Mouse (Mus musculus) forebrain, embryonic 16.5 days (tissue): ENCODE results near the gene 1110059E24Rik. TPM values are rescaled to one million over a fixed set of nuclear protein-coding genes. Genes with fewer than 3 reads are reported as not detected.

Experiments used
- ATAC-seq: fragments of 200-750 bp; cut with Nextera tagmentation; 2 replicates; pipeline ENCODE4 v1.8.0; 2017; ENCODE audit warnings: mild to moderate bottlenecking, moderate library complexity
- H3K27ac ChIP-seq: fragments of 300-500 bp; sonication (generic); 2 replicates; pipeline ENCODE4 v1.5.1; 2014; ENCODE audit warnings: low read length, control low read depth
- H3K27me3 ChIP-seq: fragments of 300-500 bp; sonication (generic); replicated peaks from 2 replicates; pipeline ENCODE4 v1.6.1; 2014; ENCODE audit warnings: low read length; ENCODE audit not compliant: control insufficient read depth, insufficient read depth
- H3K36me3 ChIP-seq: fragments of 300-500 bp; sonication (generic); 2 replicates; pipeline ENCODE4 v1.6.1; 2014; ENCODE audit not compliant: control insufficient read depth, insufficient read depth
- H3K4me1 ChIP-seq: fragments of 300-500 bp; sonication (generic); replicated peaks from 2 replicates; pipeline ENCODE4 v1.6.1; 2014; ENCODE audit warnings: low read length; ENCODE audit not compliant: control insufficient read depth, insufficient read depth
- H3K4me2 ChIP-seq: fragments of 300-500 bp; sonication (generic); 2 replicates; pipeline ENCODE4 v1.6.1; 2014; ENCODE audit warnings: mild to moderate bottlenecking, low read length, control low read depth
- H3K4me3 ChIP-seq: fragments of 300-500 bp; sonication (generic); replicated peaks from 2 replicates; pipeline ENCODE4 v1.5.1; 2014; ENCODE audit warnings: mild to moderate bottlenecking, low read length, control low read depth
- H3K9ac ChIP-seq: fragments of 300-500 bp; sonication (generic); replicated peaks from 2 replicates; pipeline ENCODE4 v1.6.1; 2014; ENCODE audit warnings: low read depth, low read length, control low read depth
- H3K9me3 ChIP-seq: fragments of 300-500 bp; sonication (generic); 2 replicates; pipeline ENCODE4 v1.6.1; 2016; ENCODE audit warnings: low read length; ENCODE audit not compliant: control insufficient read depth
- WGBS: fragments of 180-500 bp; shearing (Covaris S2); extraction: QIAGEN DNeasy Blood & Tissue Kit; methylation state at CpG from one replicate; pipeline ENCODE4 v1.1.7; 2014; 5-methylcytosine and 5-hydroxymethylcytosine counted together
- polyA plus RNA-seq: library from polyadenylated mRNA; unstranded; fragments of >200 nt; fragmentation: Nextera tagmentation; extraction: Ambion mirVana; gene quantifications from 2 replicates; pipeline ENCODE4 v1.2.1, GENCODE M21; 2015

Gene 1110059E24Rik
- polyA plus RNA-seq, 1 experiment from 2014 or later: 58.3 TPM

DNA sequence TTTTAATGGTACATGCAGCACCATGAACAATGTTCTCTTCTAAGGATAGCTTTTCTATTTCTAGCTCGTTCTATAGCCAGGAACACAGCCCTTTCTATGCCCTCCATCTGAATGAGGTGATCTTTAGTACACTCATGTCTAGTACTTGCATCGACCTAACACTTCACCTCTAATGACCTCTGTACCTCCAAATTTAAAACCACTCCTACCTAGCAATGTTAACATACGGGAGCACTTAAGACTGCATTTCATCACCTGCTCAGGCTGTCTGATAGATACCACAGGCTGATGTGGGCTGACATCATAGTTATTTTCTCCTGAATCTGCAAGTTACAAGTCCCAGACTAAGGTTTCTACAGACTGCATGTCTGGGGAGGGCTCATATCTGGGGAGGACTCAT is 103.8 kb downstream of the 1110059E24Rik start:
- H3K4me2 ChIP-seq: no peak overlapping the region
- H3K4me3 ChIP-seq: no peak overlapping the region
- no peak overlapping the region for H3K27ac ChIP-seq
- H3K27me3 ChIP-seq: no peaks in the 10 kb centered on the region
- no peak for ATAC-seq
- H3K36me3 ChIP-seq: no peaks in the 10 kb centered on the region
- no peaks in the 10 kb centered on the region for H3K4me1 ChIP-seq
- WGBS: 83% methylated on average over 3 of the region's 3 CpGs
- H3K9me3 ChIP-seq: no peaks in the 10 kb centered on the region
- H3K9ac ChIP-seq: no peak overlapping the region

DNA sequence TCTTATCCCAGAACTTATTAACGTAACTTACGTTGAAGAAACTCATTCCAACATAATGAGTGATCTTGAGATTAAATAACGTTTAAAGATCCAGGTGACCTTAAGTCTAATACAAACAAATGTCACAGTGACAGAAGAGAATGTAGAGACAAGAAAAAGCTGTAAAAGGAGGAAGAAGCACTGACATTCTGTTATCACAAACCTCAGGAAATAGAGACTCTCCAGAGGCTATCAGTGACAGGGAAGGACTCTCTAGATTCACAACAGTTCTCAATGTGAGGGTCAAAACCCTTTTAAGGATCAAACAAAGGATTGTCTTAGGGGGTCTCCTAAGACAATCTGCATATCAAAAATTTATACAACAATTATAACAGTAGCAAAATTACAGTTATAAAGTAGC is 115.7 kb downstream of the 1110059E24Rik start:
- H3K9ac ChIP-seq: no peak overlapping the region
- H3K36me3 ChIP-seq: no peaks in the 10 kb centered on the region
- ATAC-seq: no peak
- H3K27ac ChIP-seq: no peak overlapping the region
- H3K4me1 ChIP-seq: no peaks in the 10 kb centered on the region
- H3K27me3 ChIP-seq: no peaks in the 10 kb centered on the region
- no peak overlapping the region for H3K4me2 ChIP-seq
- WGBS: 87% methylated on average over 3 of the region's 3 CpGs
- H3K4me3 ChIP-seq: no peak overlapping the region
- H3K9me3 ChIP-seq: no peaks in the 10 kb centered on the region

Other genes with a start within 250 kb of the 1110059E24Rik start
- gene Gda, start 179.5 kb downstream of the 1110059E24Rik start, polyA plus RNA-seq: 2.9 and 4.4 TPM in 2 replicates
- gene Abhd17b, start 209 bp upstream of the 1110059E24Rik start, polyA plus RNA-seq: 33.3 and 44.2 TPM in 2 replicates
- 37.2 and 37.6 TPM in 2 replicates for gene Cemip2, start 125.4 kb upstream of the 1110059E24Rik start, polyA plus RNA-seq